Mouse (Mus musculus) liver, embryonic 14.5 days (tissue): ENCODE results near the gene Kcnn1. TPM values are rescaled to one million over a fixed set of nuclear protein-coding genes. Genes with fewer than 3 reads are reported as not detected.

Source experiments
- ATAC-seq: fragments of 200-750 bp; cut with Nextera tagmentation; 2 replicates; pipeline ENCODE4 v1.8.0; 2017; ENCODE audit warnings: moderate number of reproducible peaks, mild to moderate bottlenecking, moderate library complexity; ENCODE audit not compliant: insufficient read depth
- DNase-seq, 3 experiments: peaks; one replicate each; pipeline ENCODE4 v3.0.0-alpha.2; 2012 to 2013; ENCODE audit warnings: low read depth in 3 of 3, low spot score in 3 of 3
- H3K27ac ChIP-seq: fragments of 300-500 bp; sonication (generic); 2 replicates; pipeline ENCODE4 v1.5.1; 2014; ENCODE audit warnings: moderate library complexity, mild to moderate bottlenecking, control low read depth, inconsistent platforms
- H3K27me3 ChIP-seq: fragments of 300-500 bp; sonication (generic); 2 replicates; pipeline ENCODE4 v1.6.1; 2014; ENCODE audit warnings: mild to moderate bottlenecking, low read length, moderate library complexity; ENCODE audit not compliant: control insufficient read depth, insufficient read depth
- H3K36me3 ChIP-seq: fragments of 300-500 bp; sonication (generic); replicated peaks from 2 replicates; pipeline ENCODE4 v1.6.1; 2014; ENCODE audit warnings: low read depth; ENCODE audit not compliant: control insufficient read depth, insufficient read depth
- H3K4me1 ChIP-seq, 2 experiments: fragments of 200-500 bp in 1 of 2; fragments of 300-500 bp in 1 of 2; sonication (generic) in 1 of 2; replicated peaks; 2 replicates each; pipeline ENCODE4 v1.6.1; 2012 to 2014; ENCODE audit warnings: antibody characterized with exemption in 1 of 2, inconsistent platforms in 1 of 2, low read length in 1 of 2; ENCODE audit not compliant: control insufficient read depth in 2 of 2, insufficient read depth in 2 of 2
- H3K4me2 ChIP-seq: fragments of 300-500 bp; sonication (generic); 2 replicates; pipeline ENCODE4 v1.6.1; 2014; ENCODE audit warnings: low read depth, mild to moderate bottlenecking, control low read depth, moderate library complexity
- H3K4me3 ChIP-seq, 2 experiments: fragments of 200-500 bp in 1 of 2; fragments of 300-500 bp in 1 of 2; sonication (generic) in 1 of 2; 2 replicates each; pipeline ENCODE4 v1.5.1; 2012 to 2014; ENCODE audit warnings: low read depth in 2 of 2, low read length in 2 of 2, mild to moderate bottlenecking in 2 of 2, control low read depth in 1 of 2, inconsistent platforms in 1 of 2, moderate library complexity in 1 of 2; ENCODE audit not compliant: insufficient read depth in 1 of 2
- H3K9ac ChIP-seq: fragments of 300-500 bp; sonication (generic); replicated peaks from 2 replicates; pipeline ENCODE4 v1.6.1; 2014; ENCODE audit warnings: mild to moderate bottlenecking, control low read depth, moderate library complexity
- H3K9me3 ChIP-seq: fragments of 300-500 bp; sonication (generic); 2 replicates; pipeline ENCODE4 v1.6.1; 2016; ENCODE audit warnings: low read length, mixed read lengths; ENCODE audit not compliant: control insufficient read depth
- CTCF ChIP-seq: IDR thresholded peaks from 2 replicates; pipeline ENCODE4 v1.5.1; 2016; ENCODE audit warnings: antibody characterized with exemption, low read depth, control low read depth
- EP300 ChIP-seq: IDR thresholded peaks from 2 replicates; pipeline ENCODE4 v1.6.1; 2016; ENCODE audit warnings: antibody characterized with exemption, low read depth
- WGBS: fragments of 180-500 bp; shearing (Covaris S2); extraction: QIAGEN DNeasy Blood & Tissue Kit; methylation state at CpG from one replicate; pipeline ENCODE4 v1.1.7; 2014; ENCODE audit not compliant: insufficient replicate concordance; 5-methylcytosine and 5-hydroxymethylcytosine counted together
- polyA plus RNA-seq, 2 experiments: library from polyadenylated mRNA; depleted of rRNA in 1 of 2; stranded (reverse) in 1 of 2; unstranded in 1 of 2; fragments of >200 nt; fragmentation: Nextera tagmentation in 1 of 2; extraction: Ambion mirVana in 1 of 2; gene quantifications; 2 replicates each; pipeline versions ENCODE4 v1.2.1 to v1.2.3; 2012 to 2014

Gene Kcnn1
- polyA plus RNA-seq, 2 experiments = 0.17 to 0.27 TPM

- peaks cover 5% of the 10 kb centered on the region for H3K27me3 ChIP-seq
- WGBS = 8% methylated on average over 33 of the region's 33 CpGs
- peak overlapping the region; percentile 22 to 49; a peak in 3 of 4 replicates for H3K4me3 ChIP-seq
- TF ChIP-seq EP300 (no peak), CTCF (0 out of 2 replicates have a peak, but pooled peaks have one; percentile 7)
- H3K9me3 ChIP-seq = no peaks in the 10 kb centered on the region
- H3K9ac ChIP-seq = peak overlapping the region; percentile 51
- no peaks in the 10 kb centered on the region for H3K36me3 ChIP-seq
- peak overlapping the region; percentile 75 for H3K4me2 ChIP-seq
- ATAC-seq = peak; percentile 69
- H3K4me1 ChIP-seq = peaks cover 3 to 4% of the 10 kb centered on the region in 2 experiments
- no peak for DNase-seq
- no peak overlapping the region for H3K27ac ChIP-seq
Measured at GRCm38 (mm10) chr8:70856541-70857197, 6.4 kb downstream of the Kcnn1 start.

DNA sequence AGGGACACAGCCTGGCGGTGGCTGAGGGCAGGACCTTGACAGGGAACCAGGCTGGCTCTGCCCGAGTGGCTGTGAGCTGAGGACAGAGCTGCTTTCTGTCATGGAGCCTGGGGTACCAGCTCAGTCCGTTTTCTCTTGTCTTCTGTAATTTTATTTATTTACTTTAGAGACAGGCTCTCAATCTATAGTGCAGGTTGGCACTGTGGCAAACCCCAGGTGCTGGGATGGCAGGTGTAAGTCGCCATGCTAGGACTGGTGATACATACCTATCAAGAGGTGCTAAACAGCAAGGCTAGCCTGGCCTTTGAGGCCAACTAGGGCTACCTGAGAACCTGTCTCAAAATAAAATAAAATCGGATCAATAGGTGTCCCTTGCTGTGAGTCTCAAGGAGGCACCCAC, 7.0 kb downstream of the Kcnn1 start:
- Histone ChIP-seq H3K9ac (no peak overlapping the region), H3K36me3 (no peaks in the 10 kb centered on the region), H3K27ac (no peak overlapping the region), H3K9me3 (no peaks in the 10 kb centered on the region), H3K4me3 (no peak overlapping the region), H3K4me2 (no peak overlapping the region), H3K27me3 (no peaks in the 10 kb centered on the region; the same call in none of the 2 replicates), H3K4me1 (peaks cover 6 to 8% of the 10 kb centered on the region in 2 experiments)
- ATAC-seq = no peak
- TF ChIP-seq EP300 (no peak), CTCF (no peak)
- 58% methylated on average over 5 of the region's 5 CpGs for WGBS
- no peak for DNase-seq

DNA sequence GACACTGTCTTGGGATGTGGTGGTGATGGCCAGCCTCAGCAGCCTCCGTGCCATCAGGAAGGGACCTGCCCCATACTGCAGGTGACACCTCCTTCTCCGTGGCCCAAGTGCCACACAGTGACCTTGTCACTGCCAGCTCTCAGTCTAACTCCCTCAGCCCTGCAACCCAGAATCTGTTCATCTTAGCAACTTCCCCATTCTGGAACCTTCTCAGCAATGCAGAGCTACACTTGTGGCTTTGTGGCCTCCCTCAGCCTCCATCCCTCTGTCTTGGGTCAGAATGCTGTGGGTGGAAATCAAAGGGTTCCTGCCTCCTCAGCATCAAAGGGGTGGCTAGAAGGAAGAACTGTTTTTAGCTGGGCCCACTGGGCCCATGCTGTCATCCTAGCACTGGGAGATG, 9.2 kb downstream of the Kcnn1 start:
- DNase-seq = no peak

DNA sequence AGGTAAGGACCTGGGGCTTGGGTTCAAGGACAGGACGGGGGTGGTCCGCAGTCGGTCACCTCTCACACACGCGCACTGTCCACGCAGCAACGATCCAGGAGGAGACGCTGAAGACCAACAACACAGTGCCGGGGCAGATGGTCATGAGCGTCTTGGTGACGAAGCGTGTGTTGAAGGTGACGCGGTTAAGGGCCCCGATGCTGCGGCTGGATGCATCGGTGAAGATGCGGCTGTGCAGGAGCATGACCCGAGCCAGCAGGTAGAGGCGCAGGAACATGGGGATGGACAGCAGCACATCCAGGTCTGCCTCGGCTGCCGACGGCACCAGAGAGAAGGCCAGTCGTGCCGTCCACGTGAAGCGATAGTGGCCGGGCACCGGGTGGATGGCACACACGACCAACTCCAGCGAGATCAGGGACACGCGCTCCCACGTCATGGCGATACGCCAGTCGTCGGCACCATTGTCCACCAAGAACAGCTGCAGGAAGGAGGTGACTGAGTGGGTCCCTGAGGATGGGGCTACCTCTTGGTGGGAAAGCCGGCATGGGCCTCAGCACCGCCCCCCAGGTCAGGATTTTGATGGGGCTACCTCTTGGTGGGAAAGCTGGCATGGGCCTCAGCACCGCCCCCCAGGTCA, 10.3 kb downstream of the Kcnn1 start:
- no peak overlapping the region for H3K9ac ChIP-seq
- ATAC-seq = no peak
- no peaks in the 10 kb centered on the region for H3K36me3 ChIP-seq
- no peak overlapping the region for H3K4me2 ChIP-seq
- no peaks in the 10 kb centered on the region; the same call in 1 of the 2 replicates for H3K27me3 ChIP-seq
- TF ChIP-seq CTCF = no peak
- TF ChIP-seq EP300 = no peak
- 85% methylated on average over 41 of the region's 41 CpGs for WGBS
- H3K27ac ChIP-seq = no peak overlapping the region
- DNase-seq = no peak
- peaks cover 6 to 8% of the 10 kb centered on the region in 2 experiments for H3K4me1 ChIP-seq
- no peak overlapping the region for H3K4me3 ChIP-seq
- no peaks in the 10 kb centered on the region for H3K9me3 ChIP-seq

More for the DNA sequence above, 9.2 kb downstream of the Kcnn1 start:
- H3K9me3 ChIP-seq = no peaks in the 10 kb centered on the region
- 34% methylated on average over 2 of the region's 2 CpGs for WGBS
- no peak overlapping the region for H3K9ac ChIP-seq
- no peak overlapping the region for H3K4me3 ChIP-seq
- no peaks in the 10 kb centered on the region for H3K36me3 ChIP-seq
- ATAC-seq = no peak
- peaks cover 6 to 8% of the 10 kb centered on the region in 2 experiments for H3K4me1 ChIP-seq
- H3K27ac ChIP-seq = no peak overlapping the region
- H3K4me2 ChIP-seq = no peak overlapping the region
- TF ChIP-seq EP300 (no peak), CTCF (no peak)
- H3K27me3 ChIP-seq = no peaks in the 10 kb centered on the region; the same call in 1 of the 2 replicates

GRCm38 (mm10) chr8:70851837-70852236, 11.2 kb downstream of the Kcnn1 start:
- Histone ChIP-seq H3K36me3 (no peaks in the 10 kb centered on the region), H3K9ac (peak overlapping the region; percentile 31; the same call in 1 of the 2 replicates), H3K4me1 (peaks cover 6 to 8% of the 10 kb centered on the region in 2 experiments), H3K9me3 (no peaks in the 10 kb centered on the region), H3K27ac (no peak overlapping the region), H3K27me3 (no peaks in the 10 kb centered on the region; the same call in 1 of the 2 replicates), H3K4me2 (no peak overlapping the region), H3K4me3 (no peak overlapping the region)
- 48% methylated on average over 6 of the region's 6 CpGs for WGBS
- ATAC-seq (no peak), DNase-seq (no peak)
- TF ChIP-seq EP300 = no peak
- TF ChIP-seq CTCF = no peak
